Mouse (Mus musculus): Measurements from ENCODE around the gene Gsg1l2. TPM values are rescaled to one million over a fixed set of nuclear protein-coding genes. Genes with fewer than 3 reads are reported as not detected.

Gene Gsg1l2
- polyA plus RNA-seq, 1 experiment from 2014 or later, result 0.53 TPM

GRCm38 (mm10) chr11:67831820-67832219 is 57.4 kb downstream of the Gsg1l2 start:
- Histone ChIP-seq H3K9ac (ENCODE audit: low read length) (no peak overlapping the region), H3K4me2 (ENCODE audit: low read depth, low read length) (no peak overlapping the region), H3K4me1 (ENCODE audit: control insufficient read depth, insufficient read depth, low read length) (peaks cover 7% of the 10 kb centered on the region; the same call in 1 of the 2 replicates), H3K27me3 (ENCODE audit: control insufficient read depth, insufficient read depth, low read length) (no peaks in the 10 kb centered on the region), H3K36me3 (ENCODE audit: control insufficient read depth, insufficient read depth, low read length) (no peaks in the 10 kb centered on the region), H3K9me3 (replicated peaks; ENCODE audit: control insufficient read depth, low read length) (no peaks in the 10 kb centered on the region), H3K4me3 (replicated peaks; ENCODE audit: low read length) (no peak overlapping the region), H3K27ac (ENCODE audit: low read length) (no peak overlapping the region)
- ATAC-seq (ENCODE audit: insufficient read depth, low FRiP score), result no peak
- WGBS, result 60% methylated on average over 5 of the region's 5 CpGs

- Histone ChIP-seq H3K4me2 (ENCODE audit: low read depth, low read length) (no peak overlapping the region), H3K9ac (ENCODE audit: low read length) (no peak overlapping the region), H3K27me3 (ENCODE audit: control insufficient read depth, insufficient read depth, low read length) (no peaks in the 10 kb centered on the region), H3K27ac (ENCODE audit: low read length) (no peak overlapping the region), H3K4me1 (ENCODE audit: control insufficient read depth, insufficient read depth, low read length) (no peaks in the 10 kb centered on the region), H3K4me3 (replicated peaks; ENCODE audit: low read length) (no peak overlapping the region), H3K9me3 (replicated peaks; ENCODE audit: control insufficient read depth, low read length) (no peaks in the 10 kb centered on the region), H3K36me3 (ENCODE audit: control insufficient read depth, insufficient read depth, low read length) (no peaks in the 10 kb centered on the region)
- no peak for ATAC-seq (ENCODE audit: insufficient read depth, low FRiP score)
- 84% methylated on average over 10 of the region's 10 CpGs for WGBS
Measured at GRCm38 (mm10) chr11:67835408-67836078, 61.1 kb downstream of the Gsg1l2 start.

Other genes with a start within 250 kb of the Gsg1l2 start
- not detected in 2 replicates for gene Rcvrn, start 79.3 kb upstream of the Gsg1l2 start, polyA plus RNA-seq (2015; fragmentation: Nextera tagmentation; extraction: Ambion mirVana)
- gene Glp2r, start 3.5 kb upstream of the Gsg1l2 start, polyA plus RNA-seq (2015; fragmentation: Nextera tagmentation; extraction: Ambion mirVana), result 0.93 and 0.97 TPM in 2 replicates
- 0.56 and 6.4 TPM in 2 replicates for gene Dhrs7c, start 23.6 kb downstream of the Gsg1l2 start, polyA plus RNA-seq (2015; fragmentation: Nextera tagmentation; extraction: Ambion mirVana)
- 2.8 and 3.3 TPM in 2 replicates for gene Usp43, start 147.5 kb downstream of the Gsg1l2 start, polyA plus RNA-seq (2015; fragmentation: Nextera tagmentation; extraction: Ambion mirVana)
- 0.83 and 1.0 TPM in 2 replicates for gene Cfap52, start 191.0 kb downstream of the Gsg1l2 start, polyA plus RNA-seq (2015; fragmentation: Nextera tagmentation; extraction: Ambion mirVana)
- 62.1 and 69.7 TPM in 2 replicates for gene Stx8, start 191.6 kb downstream of the Gsg1l2 start, polyA plus RNA-seq (2015; fragmentation: Nextera tagmentation; extraction: Ambion mirVana)

All from stomach, embryonic 16.5 days (tissue).